Mouse (Mus musculus) urinary bladder, postnatal 36 days (tissue): Measurements from ENCODE around the gene Car5a.

ENCODE experiments used
- DNase-seq, 2 experiments: peaks; one replicate each; pipeline ENCODE4 v3.0.0; 2022; ENCODE audit warnings: low spot score in 2 of 2, mixed read lengths in 1 of 2

Car5a gene

DNA sequence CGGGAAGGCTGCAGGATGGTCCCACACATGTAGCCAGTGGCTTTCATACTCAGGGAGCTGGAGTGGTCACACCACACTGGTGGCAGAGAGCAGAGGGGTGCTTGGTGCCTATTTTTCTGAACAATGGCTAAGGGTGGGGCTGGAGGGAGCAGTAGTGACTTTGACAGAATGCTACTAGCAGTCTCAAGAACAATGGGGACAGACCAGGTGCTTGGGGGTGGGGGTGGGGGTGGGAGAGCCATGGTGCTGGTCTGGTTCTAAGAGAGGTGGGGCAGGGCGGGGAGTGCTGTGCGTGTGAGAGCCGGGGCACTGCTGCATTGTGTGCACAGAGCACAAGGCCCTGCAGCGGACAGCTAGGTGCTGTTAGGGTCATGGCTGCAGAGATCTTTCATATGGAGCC is 62.8 kb downstream of the Car5a start:
- no peak for DNase-seq

DNA sequence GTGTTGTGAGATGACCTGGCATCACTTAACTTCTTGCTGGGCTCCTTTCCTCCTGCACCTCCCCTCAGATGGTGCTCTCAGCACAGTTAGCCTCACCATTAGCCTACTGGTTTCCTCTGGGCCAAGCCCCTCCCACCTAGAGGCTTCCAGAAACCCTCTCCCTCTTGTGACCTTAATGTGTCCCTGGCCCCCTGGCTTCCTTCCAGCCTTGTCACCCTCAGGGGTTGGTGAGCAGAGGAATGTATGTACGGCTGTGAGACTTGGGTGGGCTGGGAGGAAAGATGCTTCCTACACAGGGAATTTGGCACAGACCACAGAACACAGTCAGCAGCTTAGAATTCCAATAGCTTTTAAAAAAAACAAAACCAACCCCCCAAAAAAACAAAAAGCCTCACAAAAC is 63.9 kb downstream of the Car5a start:
- DNase-seq: no peak

DNA sequence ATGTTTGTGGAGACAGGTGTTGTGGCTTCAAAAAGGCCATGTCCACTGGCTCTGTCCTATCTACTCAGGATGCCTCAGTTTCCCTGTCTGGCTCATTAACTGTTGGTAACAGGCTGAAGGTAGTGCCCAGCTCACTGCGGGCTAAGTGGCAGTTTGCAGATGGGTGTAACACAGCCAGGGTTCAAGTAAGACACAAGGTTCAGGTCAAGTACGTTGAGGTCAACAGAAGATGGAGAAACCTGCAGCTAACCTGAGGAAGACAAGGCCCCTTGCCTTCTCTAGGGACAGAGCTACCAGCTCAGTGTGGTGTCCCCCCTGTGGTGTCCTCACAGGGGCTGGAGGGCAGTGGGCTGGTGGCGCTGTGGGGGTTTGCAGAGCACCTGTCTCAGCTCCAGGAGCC is 65.0 kb downstream of the Car5a start:
- DNase-seq: no peak

DNA sequence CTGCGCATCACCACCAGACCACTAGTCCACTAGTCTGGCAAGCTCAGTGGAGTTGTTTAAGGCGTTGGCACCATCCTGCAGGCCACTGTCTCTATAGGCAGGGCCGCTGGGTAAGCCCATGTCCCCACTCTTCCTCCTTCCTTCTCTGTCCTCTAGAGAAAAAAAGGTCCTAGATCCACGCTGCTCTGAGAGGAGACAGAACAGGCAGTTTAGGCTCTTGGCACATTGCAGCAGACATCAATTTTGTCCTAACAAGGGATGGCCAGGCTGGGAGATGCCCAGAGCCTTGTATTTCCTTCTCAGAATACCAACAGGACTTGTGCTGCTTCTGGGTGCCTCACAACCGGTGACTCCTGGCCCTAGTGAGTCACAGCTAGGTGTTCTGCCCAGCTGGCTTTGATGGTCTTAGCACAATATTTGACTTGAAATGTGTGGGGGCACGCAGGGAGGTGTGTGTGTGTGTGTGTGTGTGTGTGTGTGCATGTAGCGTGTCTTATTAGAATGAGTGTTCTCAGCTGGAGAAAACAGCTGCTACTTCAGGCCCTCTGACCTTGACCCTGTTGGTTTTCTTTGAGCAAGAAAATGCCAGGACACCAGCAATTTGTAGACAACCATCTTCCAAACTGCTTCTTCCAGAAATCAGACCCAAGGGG is 66.8 kb downstream of the Car5a start:
- DNase-seq: no peak

DNA sequence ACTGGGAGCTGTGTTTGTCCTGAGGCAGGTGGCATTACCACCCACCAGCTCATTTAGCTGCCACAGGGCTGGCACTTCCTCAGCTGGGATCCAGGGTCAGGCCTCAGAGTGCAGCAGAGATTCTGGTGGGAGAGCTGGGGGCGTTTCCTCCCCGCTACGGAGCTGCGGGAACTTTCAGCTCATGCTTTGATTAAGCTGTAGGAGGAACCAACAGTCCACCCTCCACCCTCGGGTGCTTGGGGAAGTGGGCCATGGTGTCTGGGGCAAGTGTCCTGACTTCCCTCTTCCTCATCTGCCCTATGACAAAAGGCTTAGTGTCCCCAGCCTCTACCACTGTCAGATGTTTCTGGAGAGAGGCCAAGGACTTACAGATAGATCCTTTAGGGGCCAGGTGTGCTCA is 67.5 kb downstream of the Car5a start:
- no peak for DNase-seq

DNA sequence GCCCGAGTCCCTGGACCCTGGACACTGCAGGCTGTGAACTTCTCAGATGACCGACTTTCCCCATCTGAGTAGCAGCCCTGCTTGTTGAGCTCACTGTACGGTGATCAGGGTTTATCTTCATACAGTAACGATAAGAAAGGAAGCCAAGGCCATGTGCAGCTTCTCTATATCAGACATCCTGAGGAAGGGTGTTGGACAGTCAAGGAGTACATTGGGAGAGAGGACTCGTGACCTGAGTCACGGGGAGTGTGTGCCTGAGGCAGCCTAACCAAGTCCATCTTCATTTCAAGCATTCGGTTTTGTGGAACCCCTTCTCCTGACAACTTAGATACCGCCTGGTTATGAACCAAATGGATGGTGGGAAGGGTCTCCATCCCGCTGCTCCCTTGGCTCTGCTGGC is 69.2 kb downstream of the Car5a start:
- DNase-seq: no peak

DNA sequence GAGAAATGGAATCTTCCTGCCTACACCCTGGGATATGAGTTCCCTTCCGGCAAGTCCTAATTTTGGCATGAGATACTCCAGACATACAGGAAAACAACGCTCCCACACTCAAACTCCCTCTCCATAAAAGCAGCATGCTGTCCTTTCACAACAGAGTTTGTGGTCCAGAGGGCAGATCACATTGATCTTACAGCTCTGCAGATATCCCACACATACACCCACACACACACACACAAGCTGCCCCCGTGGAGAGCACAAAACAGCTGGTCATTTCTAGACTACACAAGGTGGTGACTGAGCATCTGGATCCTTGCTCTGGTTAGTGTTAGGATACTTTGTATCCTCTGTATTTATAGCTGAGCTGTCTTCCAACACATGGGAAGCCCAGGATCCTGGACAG is 69.7 kb downstream of the Car5a start:
- no peak for DNase-seq

DNA sequence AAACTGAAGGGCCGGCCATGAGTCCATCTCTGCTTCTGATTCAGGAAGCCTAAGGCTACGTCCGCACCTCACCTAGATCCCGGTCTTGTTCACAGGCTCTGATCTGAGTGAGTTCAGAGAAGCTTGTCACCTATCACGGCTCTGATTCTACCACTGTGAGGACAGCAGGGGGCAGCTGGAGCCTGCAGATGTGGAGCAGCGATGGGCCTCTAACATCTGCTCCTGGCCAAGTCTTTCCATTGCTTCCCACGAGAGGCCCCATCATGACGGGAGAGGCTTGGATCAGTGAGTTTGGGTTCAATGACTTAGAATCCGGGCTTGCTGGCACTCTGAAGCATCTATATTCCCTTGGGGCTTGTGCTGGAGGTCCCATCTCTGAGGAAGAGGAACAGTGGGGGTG is 70.7 kb downstream of the Car5a start:
- peak; percentile 38 to 65 for DNase-seq

DNA sequence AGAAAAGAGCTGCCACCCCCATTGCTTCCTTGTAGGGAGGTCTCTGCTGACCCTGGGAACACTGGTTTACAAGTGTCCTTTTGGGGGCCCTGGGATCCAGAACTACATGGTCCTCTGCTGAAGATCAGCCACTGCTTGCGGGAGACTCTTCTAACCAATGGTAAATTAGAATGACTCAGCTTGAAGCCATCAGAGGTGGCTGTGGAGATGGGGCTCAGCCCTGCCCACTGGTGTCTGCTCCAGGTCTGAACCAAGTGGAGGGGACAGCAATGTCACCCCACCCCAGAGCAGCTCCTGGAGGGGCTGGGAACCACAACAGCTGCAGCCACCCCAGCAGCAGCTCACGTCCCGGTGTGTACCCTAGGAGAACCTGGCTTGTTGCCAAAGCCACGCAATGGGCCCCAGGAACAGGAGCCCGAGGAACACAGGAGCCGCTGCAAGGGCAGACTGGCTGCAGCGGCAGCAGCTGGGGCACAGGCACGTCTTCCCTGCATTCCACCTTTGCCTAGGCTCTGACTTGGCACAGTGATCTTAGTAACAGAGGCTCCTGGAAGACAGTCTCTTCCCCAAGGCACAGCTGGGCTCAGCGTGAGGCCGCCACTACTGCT is 72.8 kb downstream of the Car5a start:
- no peak for DNase-seq

DNA sequence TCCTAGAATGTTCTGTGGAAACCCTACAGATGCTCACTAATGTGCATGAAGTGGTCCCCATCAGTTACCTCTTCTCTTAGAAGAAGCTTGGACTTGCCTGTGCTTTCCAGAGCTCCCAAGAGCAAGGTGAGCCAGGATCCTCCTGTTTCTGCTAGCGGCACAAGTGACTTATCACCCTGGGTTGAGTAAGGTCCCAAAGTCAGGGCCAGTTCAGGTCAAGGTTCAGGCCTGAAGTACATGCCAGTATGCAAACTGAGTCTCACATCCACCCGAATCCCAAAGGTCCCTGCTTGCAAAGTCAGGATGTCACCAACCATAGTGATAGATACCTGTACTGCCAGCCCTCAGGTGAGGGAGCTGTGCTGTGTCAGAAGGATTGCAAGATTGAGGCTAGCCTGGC is 74.5 kb downstream of the Car5a start:
- DNase-seq: no peak

DNA sequence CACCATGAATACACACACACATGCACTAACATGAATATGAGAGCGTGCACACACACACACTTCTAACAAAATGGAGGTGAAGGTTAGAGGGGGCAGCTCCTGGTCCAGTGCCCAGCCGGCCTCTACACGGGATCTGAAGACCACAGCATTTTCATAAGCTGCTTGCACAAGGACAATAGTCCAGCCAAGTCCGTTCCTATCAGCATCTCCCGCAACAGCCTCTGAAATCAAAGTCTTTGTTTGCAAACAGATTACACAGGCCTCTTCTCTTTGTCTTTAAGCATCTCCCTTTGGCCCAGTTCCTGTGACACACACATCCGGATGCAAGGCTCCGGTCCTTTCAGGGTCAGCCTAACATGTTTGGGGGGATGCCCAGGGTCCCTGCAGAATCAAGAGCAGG is 75.8 kb downstream of the Car5a start:
- no peak for DNase-seq

DNA sequence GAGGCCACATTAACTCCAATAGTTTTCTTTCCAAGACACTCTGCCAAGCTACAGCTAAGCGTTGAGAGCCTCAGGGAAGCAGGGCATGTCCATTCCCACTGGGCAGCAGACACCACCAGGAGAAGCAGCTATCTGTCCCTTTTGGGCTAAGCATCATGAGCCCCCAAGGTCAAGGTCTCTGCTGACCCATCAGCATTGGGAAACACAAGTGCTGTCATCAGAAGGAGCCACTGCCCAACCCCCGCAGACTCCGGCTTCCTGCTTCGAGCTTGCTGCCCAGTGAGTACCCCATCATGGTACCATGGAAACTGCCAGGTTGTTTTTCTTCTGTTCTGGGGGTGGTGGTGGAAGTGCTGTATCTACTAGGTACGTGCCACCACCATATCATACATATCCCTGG is 76.5 kb downstream of the Car5a start:
- DNase-seq: no peak
